Mouse (Mus musculus): ENCODE data around the gene Lifr. TPM values are rescaled to one million over a fixed set of nuclear protein-coding genes. Genes with fewer than 3 reads are reported as not detected.

Gene Lifr
- total RNA-seq, 1 experiment from 2014 or later, result 10.7 TPM

GRCm38 (mm10) chr15:7216581-7217272, 126.3 kb downstream of the Lifr start:
- peak; percentile 70 for ATAC-seq (replicated peaks; ENCODE audit: insufficient number of reproducible peaks, low FRiP score, low TSS enrichment, poor library complexity, severe bottlenecking)

- no peak for ATAC-seq (replicated peaks; ENCODE audit: insufficient number of reproducible peaks, low FRiP score, low TSS enrichment, poor library complexity, severe bottlenecking)
Measured at GRCm38 (mm10) chr15:7217273-7217598, 126.8 kb downstream of the Lifr start.

GRCm38 (mm10) chr15:7222809-7223208, 132.4 kb downstream of the Lifr start:
- ATAC-seq (replicated peaks; ENCODE audit: insufficient number of reproducible peaks, low FRiP score, low TSS enrichment, poor library complexity, severe bottlenecking), result no peak

- no peak for ATAC-seq (replicated peaks; ENCODE audit: insufficient number of reproducible peaks, low FRiP score, low TSS enrichment, poor library complexity, severe bottlenecking)
Measured at GRCm38 (mm10) chr15:7224151-7224775, 133.8 kb downstream of the Lifr start.

- ATAC-seq (replicated peaks; ENCODE audit: insufficient number of reproducible peaks, low FRiP score, low TSS enrichment, poor library complexity, severe bottlenecking), result peak; percentile 77
Measured at GRCm38 (mm10) chr15:7226225-7226624, 135.8 kb downstream of the Lifr start.

GRCm38 (mm10) chr15:7233393-7234090, 143.1 kb downstream of the Lifr start:
- no peak for ATAC-seq (replicated peaks; ENCODE audit: insufficient number of reproducible peaks, low FRiP score, low TSS enrichment, poor library complexity, severe bottlenecking)

- no peak for ATAC-seq (replicated peaks; ENCODE audit: insufficient number of reproducible peaks, low FRiP score, low TSS enrichment, poor library complexity, severe bottlenecking)
Measured at GRCm38 (mm10) chr15:7239904-7240303, 149.5 kb downstream of the Lifr start.

- no peak for ATAC-seq (replicated peaks; ENCODE audit: insufficient number of reproducible peaks, low FRiP score, low TSS enrichment, poor library complexity, severe bottlenecking)
Measured at GRCm38 (mm10) chr15:7240950-7241349, 150.5 kb downstream of the Lifr start.

GRCm38 (mm10) chr15:7242161-7242850, 151.9 kb downstream of the Lifr start:
- ATAC-seq (replicated peaks; ENCODE audit: insufficient number of reproducible peaks, low FRiP score, low TSS enrichment, poor library complexity, severe bottlenecking), result no peak

Other genes with a start within 250 kb of the Lifr start
- gene Osmr, start 215.6 kb upstream of the Lifr start, total RNA-seq (2017), result not detected in 3 replicates